Mouse (Mus musculus) forebrain, embryonic 12.5 days (tissue): ENCODE measurements around the gene Lct. TPM values are rescaled to one million over a fixed set of nuclear protein-coding genes. Genes with fewer than 3 reads are reported as not detected.

Experiments used
- polyA plus RNA-seq: library from polyadenylated mRNA; unstranded; fragments of >200 nt; fragmentation: Nextera tagmentation; extraction: Ambion mirVana; gene quantifications from 2 replicates; pipeline ENCODE4 v1.2.1, GENCODE M21; 2016

The Lct gene
- polyA plus RNA-seq, 1 experiment from 2014 or later: 0.13 TPM

Other genes with a start within 250 kb of the Lct start
- gene Zranb3, start 225.3 kb downstream of the Lct start, polyA plus RNA-seq: 14.6 and 15.1 TPM in 2 replicates
- gene R3hdm1, start 225.0 kb downstream of the Lct start, polyA plus RNA-seq: 98.0 and 103 TPM in 2 replicates
- 74.5 and 79.6 TPM in 2 replicates for gene Ubxn4, start 84.4 kb downstream of the Lct start, polyA plus RNA-seq
- gene Mcm6, start 31.3 kb upstream of the Lct start, polyA plus RNA-seq: 256 and 263 TPM in 2 replicates
- gene Dars, start 89.0 kb upstream of the Lct start, polyA plus RNA-seq: 164 and 165 TPM in 2 replicates